Mouse (Mus musculus) embryonic facial prominence, embryonic 12.5 days (tissue): Measurements from ENCODE around the gene Nphp4. TPM values are rescaled to one million over a fixed set of nuclear protein-coding genes. Genes with fewer than 3 reads are reported as not detected.
A peak's percentile ranks its signal among the peaks of the same experiment; 100 is the strongest.

Source experiments
- ATAC-seq: fragments of 200-750 bp; cut with Nextera tagmentation; 2 replicates; pipeline ENCODE4 v1.8.0; 2017; ENCODE audit not compliant: insufficient number of reproducible peaks, insufficient read depth, low FRiP score, low TSS enrichment
- H3K27ac ChIP-seq: fragments of 300-500 bp; sonication (generic); 2 replicates; pipeline ENCODE4 v1.5.1; 2016; ENCODE audit warnings: mild to moderate bottlenecking
- H3K27me3 ChIP-seq: fragments of 300-500 bp; sonication (generic); 2 replicates; pipeline ENCODE4 v1.6.1; 2016; ENCODE audit warnings: mild to moderate bottlenecking, moderate library complexity
- H3K36me3 ChIP-seq: fragments of 300-500 bp; sonication (generic); 2 replicates; pipeline ENCODE4 v1.6.1; 2016; ENCODE audit warnings: mild to moderate bottlenecking
- H3K4me1 ChIP-seq: fragments of 300-500 bp; sonication (generic); 2 replicates; pipeline ENCODE4 v1.6.1; 2016
- H3K4me2 ChIP-seq: fragments of 300-500 bp; sonication (generic); replicated peaks from 2 replicates; pipeline ENCODE4 v1.6.1; 2016; ENCODE audit warnings: mild to moderate bottlenecking, moderate library complexity
- H3K4me3 ChIP-seq: fragments of 300-500 bp; sonication (generic); 2 replicates; pipeline ENCODE4 v1.5.1; 2016; ENCODE audit warnings: mild to moderate bottlenecking
- H3K9ac ChIP-seq: fragments of 300-500 bp; sonication (generic); 2 replicates; pipeline ENCODE4 v1.6.1; 2016; ENCODE audit warnings: mild to moderate bottlenecking, moderate library complexity
- H3K9me3 ChIP-seq: fragments of 300-500 bp; sonication (generic); 2 replicates; pipeline ENCODE4 v1.6.1; 2016; ENCODE audit warnings: mild to moderate bottlenecking, moderate library complexity
- WGBS: fragments of 180-500 bp; shearing (Covaris S2); methylation state at CpG from one replicate; pipeline ENCODE4 v1.1.7; 2016; 5-methylcytosine and 5-hydroxymethylcytosine counted together
- polyA plus RNA-seq: library from polyadenylated mRNA; unstranded; fragments of >200 nt; fragmentation: Nextera tagmentation; extraction: Ambion mirVana; gene quantifications from 2 replicates; pipeline ENCODE4 v1.2.1, GENCODE M21; 2016

Nphp4 gene
- 4.2 TPM in 2 replicates for polyA plus RNA-seq

DNA sequence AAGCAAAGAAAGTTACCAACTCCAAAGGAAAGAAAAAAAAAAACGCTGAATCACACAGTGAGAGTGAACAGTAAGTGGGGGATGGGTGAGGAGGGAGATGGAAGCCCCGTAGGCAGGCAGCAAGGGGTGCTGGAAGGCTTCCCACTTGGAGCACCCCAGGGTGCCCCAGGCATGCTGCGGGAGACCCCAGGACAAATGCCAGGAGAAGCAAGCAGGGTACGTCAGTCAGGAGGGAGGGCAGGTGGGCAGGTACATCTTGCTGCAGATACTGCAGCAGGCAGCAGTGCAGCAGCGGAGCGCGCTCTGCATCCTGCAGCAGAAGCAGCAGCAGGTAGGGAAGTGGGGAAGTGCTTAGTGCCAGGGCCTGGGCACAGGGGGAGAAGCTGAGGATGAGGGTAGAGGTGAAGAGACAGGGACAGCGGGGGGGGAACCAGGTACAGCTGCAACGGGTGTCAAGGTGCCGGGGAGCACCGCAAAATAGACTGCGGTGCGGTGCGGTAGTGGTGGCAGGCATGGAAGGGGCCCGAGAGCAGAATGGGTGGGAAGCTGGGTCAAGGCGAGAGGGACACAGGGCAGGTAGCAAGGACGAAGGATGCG, at the start of gene Nphp4:
TSS of gene Nphp4 (plus strand) at position 280 of the 597 bp plus-strand sequence.
- Histone ChIP-seq H3K4me1 (peaks cover 14% of the 10 kb centered on the region), H3K27me3 (peaks cover 18% of the 10 kb centered on the region), H3K36me3 (no peaks in the 10 kb centered on the region), H3K27ac (no peak within 1 kb of the TSS), H3K4me3 (peak within 1 kb of the TSS; percentile 79), H3K4me2 (peak within 1 kb of the TSS; percentile 71), H3K9me3 (peaks cover 11% of the 10 kb centered on the region; the same call in 1 of the 2 replicates), H3K9ac (peak within 1 kb of the TSS; percentile 78)
- 5% methylated on average over 18 of the region's 18 CpGs for WGBS
- ATAC-seq = no peak

- no peak overlapping the region for H3K4me3 ChIP-seq
- no peak overlapping the region for H3K9ac ChIP-seq
- no peak for ATAC-seq
- 0 out of 2 replicates have a peak, but pooled peaks cover 3% of the 10 kb centered on the region for H3K27me3 ChIP-seq
- H3K4me2 ChIP-seq = no peak overlapping the region
- WGBS = 48% methylated on average over 8 of the region's 8 CpGs
- no peaks in the 10 kb centered on the region for H3K4me1 ChIP-seq
- no peaks in the 10 kb centered on the region for H3K36me3 ChIP-seq
- no peaks in the 10 kb centered on the region for H3K9me3 ChIP-seq
- no peak overlapping the region for H3K27ac ChIP-seq
These were observed 48.2 kb upstream of the Nphp4 start for GRCm38 (mm10) chr4:152428259-152428658.

- no peak overlapping the region for H3K27ac ChIP-seq
These were observed 44.2 kb upstream of the Nphp4 start for GRCm38 (mm10) chr4:152432308-152432707.

GRCm38 (mm10) chr4:152434836-152435235, 41.7 kb upstream of the Nphp4 start:
- 0 out of 2 replicates have a peak, but pooled peaks cover 3% of the 10 kb centered on the region for H3K27me3 ChIP-seq
- H3K9me3 ChIP-seq = no peaks in the 10 kb centered on the region
- 0 out of 2 replicates have a peak, but pooled peaks cover 7% of the 10 kb centered on the region for H3K4me1 ChIP-seq
- no peak overlapping the region for H3K9ac ChIP-seq
- peak overlapping the region; percentile 45 for H3K4me2 ChIP-seq
- 0 out of 2 replicates have a peak, but pooled peaks have one; percentile 57 for ATAC-seq
- H3K27ac ChIP-seq = no peak overlapping the region
- H3K4me3 ChIP-seq = no peak overlapping the region
- no peaks in the 10 kb centered on the region for H3K36me3 ChIP-seq
- 3% methylated on average over 9 of the region's 9 CpGs for WGBS

More at GRCm38 (mm10) chr4:152432308-152432707, 44.2 kb upstream of the Nphp4 start:
- Histone ChIP-seq H3K27me3 (0 out of 2 replicates have a peak, but pooled peaks cover 3% of the 10 kb centered on the region), H3K36me3 (no peaks in the 10 kb centered on the region), H3K9ac (no peak overlapping the region), H3K4me2 (no peak overlapping the region), H3K9me3 (no peaks in the 10 kb centered on the region), H3K4me3 (no peak overlapping the region), H3K4me1 (0 out of 2 replicates have a peak, but pooled peaks cover 7% of the 10 kb centered on the region)
- ATAC-seq = no peak
- WGBS = 46% methylated on average over 5 of the region's 5 CpGs

DNA sequence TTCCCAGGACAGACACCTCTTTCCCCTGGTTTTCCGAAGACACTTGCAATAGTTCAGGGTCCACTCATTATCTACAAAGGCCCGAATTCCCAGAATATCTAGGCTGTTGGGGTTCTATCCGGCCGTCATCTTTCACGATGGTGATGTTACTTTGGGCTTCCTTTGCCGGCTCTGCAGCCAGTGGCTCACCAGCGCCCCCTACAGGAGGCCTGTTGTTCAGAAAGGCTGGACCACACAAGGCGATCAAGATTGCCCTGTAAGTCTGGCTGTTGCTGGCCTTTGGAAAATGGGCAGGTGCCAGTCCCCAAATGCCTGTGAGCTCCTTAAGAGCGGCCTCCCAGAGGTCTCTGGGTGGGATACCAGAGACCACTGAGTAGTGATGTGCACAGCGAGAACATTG, 41.3 kb upstream of the Nphp4 start:
- ATAC-seq = no peak
- no peak overlapping the region for H3K9ac ChIP-seq
- no peak overlapping the region for H3K27ac ChIP-seq
- 14% methylated on average over 10 of the region's 10 CpGs for WGBS
- peak overlapping the region; percentile 45 for H3K4me2 ChIP-seq
- no peak overlapping the region for H3K4me3 ChIP-seq
- 0 out of 2 replicates have a peak, but pooled peaks cover 3% of the 10 kb centered on the region for H3K27me3 ChIP-seq
- H3K4me1 ChIP-seq = 0 out of 2 replicates have a peak, but pooled peaks cover 7% of the 10 kb centered on the region
- H3K9me3 ChIP-seq = no peaks in the 10 kb centered on the region
- no peaks in the 10 kb centered on the region for H3K36me3 ChIP-seq

GRCm38 (mm10) chr4:152440882-152441281, 35.6 kb upstream of the Nphp4 start:
- no peaks in the 10 kb centered on the region for H3K36me3 ChIP-seq
- no peak overlapping the region for H3K4me2 ChIP-seq
- no peaks in the 10 kb centered on the region for H3K9me3 ChIP-seq
- no peak overlapping the region for H3K4me3 ChIP-seq
- no peak for ATAC-seq
- no peak overlapping the region for H3K9ac ChIP-seq
- H3K27ac ChIP-seq = no peak overlapping the region
- no peaks in the 10 kb centered on the region for H3K27me3 ChIP-seq
- WGBS = 58% methylated on average over 9 of the region's 9 CpGs
- no peaks in the 10 kb centered on the region for H3K4me1 ChIP-seq

DNA sequence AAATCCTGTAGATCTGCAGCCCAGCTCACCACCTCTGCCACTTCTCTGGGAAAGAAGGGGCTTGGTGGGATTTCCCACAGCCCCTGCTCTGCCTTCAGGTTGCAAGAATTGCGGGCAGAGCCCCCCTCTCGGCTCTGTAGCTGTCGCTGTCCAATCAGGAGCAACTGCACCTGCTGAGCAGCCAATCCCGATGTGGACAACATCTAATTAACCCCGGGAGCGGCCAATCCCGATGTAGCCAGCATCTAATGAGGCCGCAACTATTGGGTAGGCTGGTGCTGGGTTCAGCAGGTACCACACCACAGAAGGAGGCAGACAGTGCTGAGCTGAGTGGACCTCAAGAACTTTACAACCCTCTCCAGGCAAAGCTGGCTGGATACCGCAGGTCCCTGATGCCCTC, 35.0 kb upstream of the Nphp4 start:
- H3K9ac ChIP-seq = no peak overlapping the region
- H3K27me3 ChIP-seq = no peaks in the 10 kb centered on the region
- no peaks in the 10 kb centered on the region for H3K36me3 ChIP-seq
- no peak overlapping the region for H3K4me2 ChIP-seq
- no peak overlapping the region for H3K4me3 ChIP-seq
- ATAC-seq = no peak
- no peak overlapping the region for H3K27ac ChIP-seq
- H3K4me1 ChIP-seq = no peaks in the 10 kb centered on the region
- WGBS = 30% methylated on average over 9 of the region's 9 CpGs
- no peaks in the 10 kb centered on the region for H3K9me3 ChIP-seq

- Histone ChIP-seq H3K4me3 (no peak overlapping the region), H3K9ac (no peak overlapping the region)
- ATAC-seq = no peak
These were observed 30.3 kb upstream of the Nphp4 start for GRCm38 (mm10) chr4:152446178-152446577.

GRCm38 (mm10) chr4:152447731-152448665, 28.5 kb upstream of the Nphp4 start:
- H3K4me1 ChIP-seq = no peaks in the 10 kb centered on the region
- ATAC-seq = no peak
- H3K9ac ChIP-seq = no peak overlapping the region
- WGBS = 82% methylated on average over 22 of the region's 22 CpGs
- no peak overlapping the region for H3K4me2 ChIP-seq
- H3K4me3 ChIP-seq = no peak overlapping the region
- H3K36me3 ChIP-seq = no peaks in the 10 kb centered on the region
- H3K9me3 ChIP-seq = no peaks in the 10 kb centered on the region
- H3K27me3 ChIP-seq = no peaks in the 10 kb centered on the region
- H3K27ac ChIP-seq = no peak overlapping the region

More at GRCm38 (mm10) chr4:152446178-152446577, 30.3 kb upstream of the Nphp4 start:
- H3K27me3 ChIP-seq = no peaks in the 10 kb centered on the region
- WGBS = 82% methylated on average over 10 of the region's 10 CpGs
- H3K4me2 ChIP-seq = no peak overlapping the region
- H3K9me3 ChIP-seq = no peaks in the 10 kb centered on the region
- H3K36me3 ChIP-seq = no peaks in the 10 kb centered on the region
- no peaks in the 10 kb centered on the region for H3K4me1 ChIP-seq
- no peak overlapping the region for H3K27ac ChIP-seq

DNA sequence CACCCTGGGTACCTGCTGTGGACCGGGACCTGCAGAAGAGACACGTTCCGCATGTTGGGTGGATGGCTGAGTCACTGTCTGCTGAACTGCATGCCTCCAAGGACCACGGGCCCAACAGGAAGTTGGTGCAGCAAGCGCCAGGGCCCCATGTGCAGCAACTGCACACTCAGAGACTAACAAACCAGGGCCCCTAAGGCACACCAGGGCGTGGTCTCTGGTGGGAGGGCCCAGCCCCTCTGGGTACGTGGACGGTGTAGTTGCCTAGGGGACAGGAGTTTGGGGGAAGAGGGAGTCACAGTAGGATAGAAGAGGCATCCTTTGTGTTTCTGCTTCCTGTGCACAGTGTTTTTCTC, 27.9 kb upstream of the Nphp4 start:
- Histone ChIP-seq H3K4me2 (no peak overlapping the region), H3K4me3 (no peak overlapping the region), H3K9ac (no peak overlapping the region), H3K9me3 (no peaks in the 10 kb centered on the region), H3K27ac (no peak overlapping the region), H3K36me3 (no peaks in the 10 kb centered on the region), H3K27me3 (no peaks in the 10 kb centered on the region), H3K4me1 (no peaks in the 10 kb centered on the region)
- ATAC-seq = no peak
- 57% methylated on average over 8 of the region's 8 CpGs for WGBS

DNA sequence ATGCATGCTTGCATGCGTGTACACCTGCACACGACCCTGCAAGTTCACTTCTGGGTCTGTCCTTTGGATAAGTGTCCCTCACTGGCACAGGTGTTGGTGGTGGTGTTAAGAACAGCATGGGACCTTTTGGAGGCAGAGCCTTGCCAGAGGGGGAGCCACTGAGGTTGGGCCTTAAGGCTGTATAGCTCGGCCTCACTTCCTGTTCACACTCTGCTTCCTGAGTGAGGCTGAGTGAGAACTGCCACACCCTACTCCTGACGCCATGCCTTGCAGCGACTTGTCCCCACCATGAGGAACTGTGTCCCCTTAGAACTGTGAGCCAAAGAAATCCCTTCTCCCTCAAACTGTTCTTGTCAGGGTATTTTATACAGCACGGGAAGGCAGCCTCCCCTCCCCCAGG, 25.1 kb upstream of the Nphp4 start:
- Histone ChIP-seq H3K4me2 (no peak overlapping the region), H3K27me3 (no peaks in the 10 kb centered on the region), H3K9ac (no peak overlapping the region), H3K4me1 (no peaks in the 10 kb centered on the region), H3K4me3 (no peak overlapping the region), H3K9me3 (no peaks in the 10 kb centered on the region), H3K27ac (no peak overlapping the region), H3K36me3 (no peaks in the 10 kb centered on the region)
- no peak for ATAC-seq
- 83% methylated on average over 6 of the region's 6 CpGs for WGBS

DNA sequence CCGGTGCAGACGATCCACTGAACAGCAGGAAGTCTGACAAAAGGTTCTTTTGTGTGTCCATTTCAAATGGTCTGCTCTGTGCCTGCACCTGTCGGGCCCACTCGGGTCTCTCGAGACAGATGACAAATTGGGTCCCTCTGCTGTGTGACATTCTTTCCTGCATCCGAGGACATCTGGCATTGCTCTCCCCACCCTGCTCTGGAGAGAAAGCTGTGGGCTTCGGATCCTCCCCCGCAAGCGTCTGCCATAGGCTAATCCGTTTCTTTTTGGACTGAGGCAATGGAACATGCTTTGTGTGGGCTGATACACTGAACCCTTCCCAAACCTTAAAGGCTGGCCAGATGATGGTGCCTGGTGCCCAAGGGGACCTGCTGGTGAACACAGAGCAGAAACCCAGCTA, 23.4 kb upstream of the Nphp4 start:
- no peak overlapping the region for H3K9ac ChIP-seq
- H3K4me2 ChIP-seq = no peak overlapping the region
- H3K27ac ChIP-seq = no peak overlapping the region
- no peaks in the 10 kb centered on the region for H3K4me1 ChIP-seq
- no peaks in the 10 kb centered on the region for H3K9me3 ChIP-seq
- WGBS = 53% methylated on average over 10 of the region's 10 CpGs
- no peaks in the 10 kb centered on the region for H3K36me3 ChIP-seq
- no peak for ATAC-seq
- no peak overlapping the region for H3K4me3 ChIP-seq
- H3K27me3 ChIP-seq = no peaks in the 10 kb centered on the region
